Mouse (Mus musculus) ES-Bruce4 (cell line): Measurements from ENCODE around the gene Stom. TPM values are rescaled to one million over a fixed set of nuclear protein-coding genes. Genes with fewer than 3 reads are reported as not detected.

Source experiments
- H3K27ac ChIP-seq: 2 replicates; pipeline ENCODE4 v1.5.1; 2012; ENCODE audit warnings: low read length, inconsistent platforms; ENCODE audit not compliant: insufficient read depth
- H3K27me3 ChIP-seq: 2 replicates; pipeline ENCODE4 v1.6.1; 2012; ENCODE audit warnings: mild to moderate bottlenecking, low read length, inconsistent platforms; ENCODE audit not compliant: control insufficient read depth, poor library complexity, insufficient read depth, severe bottlenecking
- H3K36me3 ChIP-seq: 2 replicates; pipeline ENCODE4 v1.6.1; 2012; ENCODE audit warnings: inconsistent platforms, mild to moderate bottlenecking, low read length, moderate library complexity; ENCODE audit not compliant: control insufficient read depth, poor library complexity, insufficient read depth, severe bottlenecking
- H3K4me1 ChIP-seq: one replicate; pipeline ENCODE4 v1.8.1; 2011; ENCODE audit warnings: low read length; ENCODE audit not compliant: control insufficient read depth, insufficient read depth
- H3K4me3 ChIP-seq: 2 replicates; pipeline ENCODE4 v1.5.1; 2011; ENCODE audit warnings: low read depth, mild to moderate bottlenecking, low read length
- H3K9ac ChIP-seq: 2 replicates; pipeline ENCODE4 v1.6.1; 2012; ENCODE audit warnings: low read depth, mild to moderate bottlenecking, inconsistent platforms; ENCODE audit not compliant: poor library complexity, severe bottlenecking
- H3K9me3 ChIP-seq: replicated peaks from 2 replicates; pipeline ENCODE4 v1.6.1; 2012; ENCODE audit warnings: mild to moderate bottlenecking, low read length, inconsistent platforms; ENCODE audit not compliant: control insufficient read depth, poor library complexity, insufficient read depth, severe bottlenecking
- CTCF ChIP-seq: IDR thresholded peaks from one replicate; pipeline ENCODE4 v1.8.1; 2011; ENCODE audit warnings: low read depth, low read length
- EP300 ChIP-seq: IDR thresholded peaks from 2 replicates; pipeline ENCODE4 v1.6.1; 2011; ENCODE audit warnings: low read depth, low read length; ENCODE audit not compliant: insufficient read depth
- POLR2A ChIP-seq: IDR thresholded peaks from one replicate; pipeline ENCODE4 v1.8.1; 2011; ENCODE audit warnings: low read length; ENCODE audit not compliant: insufficient read depth
- polyA plus RNA-seq: library from polyadenylated mRNA; stranded (reverse); fragments of >200 nt; gene quantifications from 2 replicates; pipeline ENCODE4 v1.2.4, GENCODE M21; 2011; ENCODE audit warnings: low read depth; ENCODE audit not compliant: missing spikeins, insufficient read depth, insufficient read length

Gene Stom
- polyA plus RNA-seq, 1 experiment, result 17.9 TPM

DNA sequence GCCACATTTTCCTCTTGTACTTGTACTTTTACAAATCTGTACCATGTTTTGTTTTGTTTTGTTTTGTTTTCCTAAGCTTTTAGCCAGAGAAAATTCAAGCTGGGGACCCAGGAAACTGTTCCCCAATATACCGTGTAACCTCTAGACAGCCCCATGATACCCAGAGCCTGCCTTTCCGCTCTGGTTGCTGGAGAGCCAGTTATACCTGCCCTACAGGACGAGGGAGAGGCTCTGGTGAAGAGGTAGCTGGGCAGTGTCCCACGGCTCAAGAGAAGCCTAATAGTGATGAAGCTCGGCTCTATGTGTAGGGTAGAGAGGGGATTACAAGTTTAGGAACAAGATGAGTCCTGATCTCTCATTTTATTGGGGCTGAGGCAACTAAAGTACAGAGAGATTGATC is 51.6 kb downstream of the Stom start:
- Histone ChIP-seq H3K27me3 (0 out of 2 replicates have a peak, but pooled peaks cover 2% of the 10 kb centered on the region), H3K9ac (no peak overlapping the region), H3K4me1 (no peaks in the 10 kb centered on the region), H3K9me3 (no peaks in the 10 kb centered on the region), H3K36me3 (no peaks in the 10 kb centered on the region), H3K4me3 (no peak overlapping the region), H3K27ac (no peak overlapping the region)
- no peak for TF ChIP-seq CTCF
- no peak for TF ChIP-seq EP300
- TF ChIP-seq POLR2A, result no peak

DNA sequence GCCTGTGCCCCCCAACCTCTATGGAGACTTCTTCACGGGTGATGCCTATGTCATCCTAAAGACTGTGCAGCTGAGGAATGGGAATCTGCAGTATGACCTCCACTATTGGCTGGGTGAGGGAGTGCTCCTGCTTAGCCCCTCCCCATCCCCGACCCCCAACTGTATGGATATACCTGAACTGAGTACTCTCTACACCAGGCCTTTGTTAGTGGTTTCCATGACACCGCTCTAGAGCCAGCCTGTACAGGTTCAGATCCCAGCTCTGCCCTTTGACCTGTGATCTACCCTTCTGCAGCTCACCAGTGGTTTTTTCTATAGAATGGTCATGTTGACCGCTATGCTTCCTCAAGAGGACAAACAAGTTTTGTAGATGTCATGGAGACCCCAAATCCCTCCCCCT is 52.8 kb downstream of the Stom start:
- TF ChIP-seq CTCF (no peak), EP300 (no peak), POLR2A (no peak)
- Histone ChIP-seq H3K27me3 (0 out of 2 replicates have a peak, but pooled peaks cover 2% of the 10 kb centered on the region), H3K9ac (no peak overlapping the region), H3K9me3 (no peaks in the 10 kb centered on the region), H3K36me3 (no peaks in the 10 kb centered on the region), H3K4me1 (no peaks in the 10 kb centered on the region), H3K27ac (no peak overlapping the region), H3K4me3 (no peak overlapping the region)

DNA sequence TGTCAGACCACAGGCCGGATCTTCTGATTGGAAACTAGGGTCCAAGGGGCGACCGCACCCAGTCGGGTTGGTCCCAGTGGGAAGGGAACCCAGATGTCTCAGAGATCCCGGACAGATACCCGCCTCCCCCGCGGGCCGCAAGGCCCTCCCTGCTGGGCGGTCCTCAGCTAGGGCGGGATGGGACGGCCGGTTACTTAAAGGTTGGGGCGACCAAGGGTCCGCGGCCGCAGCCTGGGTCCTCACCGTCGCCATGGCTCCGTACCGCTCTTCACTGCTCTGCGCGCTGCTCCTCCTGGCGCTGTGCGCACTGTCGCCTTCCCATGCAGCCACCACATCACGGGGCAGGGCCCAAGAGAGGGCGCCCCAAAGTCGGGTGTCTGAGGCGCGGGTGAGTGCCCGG is 54.6 kb downstream of the Stom start:
- H3K9ac ChIP-seq, result peak overlapping the region; percentile 63
- H3K27me3 ChIP-seq, result 0 out of 2 replicates have a peak, but pooled peaks cover 2% of the 10 kb centered on the region

DNA sequence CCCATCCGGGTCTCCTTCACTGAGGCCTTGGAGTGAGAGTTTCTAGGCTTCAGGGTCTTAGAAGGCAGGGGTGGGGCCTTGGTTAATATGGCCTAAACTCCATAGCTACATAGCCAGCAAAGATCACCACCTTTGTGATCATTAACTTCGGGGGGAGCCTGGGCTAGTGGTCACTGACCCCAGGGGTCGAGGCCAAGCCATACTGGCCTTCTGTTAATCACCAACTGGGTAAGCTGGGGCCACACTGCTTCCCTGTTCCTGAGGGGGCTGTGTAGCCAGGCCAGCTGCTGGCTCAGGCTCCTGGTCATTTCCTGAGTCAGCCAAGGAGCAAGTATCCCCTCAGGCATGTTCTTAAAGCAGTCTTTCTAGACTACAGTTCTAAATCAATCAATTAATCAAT is 56.8 kb downstream of the Stom start:
- H3K9ac ChIP-seq, result no peak overlapping the region
- no peaks in the 10 kb centered on the region for H3K9me3 ChIP-seq
- H3K4me1 ChIP-seq, result no peaks in the 10 kb centered on the region
- 0 out of 2 replicates have a peak, but pooled peaks cover 2% of the 10 kb centered on the region for H3K27me3 ChIP-seq
- TF ChIP-seq EP300 (no peak), CTCF (no peak), POLR2A (no peak)
- H3K36me3 ChIP-seq, result no peaks in the 10 kb centered on the region
- no peak overlapping the region for H3K4me3 ChIP-seq
- no peak overlapping the region for H3K27ac ChIP-seq

More for the DNA sequence above, 54.6 kb downstream of the Stom start:
- Histone ChIP-seq H3K27ac (no peak overlapping the region), H3K36me3 (no peaks in the 10 kb centered on the region), H3K9me3 (no peaks in the 10 kb centered on the region), H3K4me1 (no peaks in the 10 kb centered on the region), H3K4me3 (peak overlapping the region; percentile 79)
- TF ChIP-seq EP300 (no peak), POLR2A (no peak), CTCF (no peak)

DNA sequence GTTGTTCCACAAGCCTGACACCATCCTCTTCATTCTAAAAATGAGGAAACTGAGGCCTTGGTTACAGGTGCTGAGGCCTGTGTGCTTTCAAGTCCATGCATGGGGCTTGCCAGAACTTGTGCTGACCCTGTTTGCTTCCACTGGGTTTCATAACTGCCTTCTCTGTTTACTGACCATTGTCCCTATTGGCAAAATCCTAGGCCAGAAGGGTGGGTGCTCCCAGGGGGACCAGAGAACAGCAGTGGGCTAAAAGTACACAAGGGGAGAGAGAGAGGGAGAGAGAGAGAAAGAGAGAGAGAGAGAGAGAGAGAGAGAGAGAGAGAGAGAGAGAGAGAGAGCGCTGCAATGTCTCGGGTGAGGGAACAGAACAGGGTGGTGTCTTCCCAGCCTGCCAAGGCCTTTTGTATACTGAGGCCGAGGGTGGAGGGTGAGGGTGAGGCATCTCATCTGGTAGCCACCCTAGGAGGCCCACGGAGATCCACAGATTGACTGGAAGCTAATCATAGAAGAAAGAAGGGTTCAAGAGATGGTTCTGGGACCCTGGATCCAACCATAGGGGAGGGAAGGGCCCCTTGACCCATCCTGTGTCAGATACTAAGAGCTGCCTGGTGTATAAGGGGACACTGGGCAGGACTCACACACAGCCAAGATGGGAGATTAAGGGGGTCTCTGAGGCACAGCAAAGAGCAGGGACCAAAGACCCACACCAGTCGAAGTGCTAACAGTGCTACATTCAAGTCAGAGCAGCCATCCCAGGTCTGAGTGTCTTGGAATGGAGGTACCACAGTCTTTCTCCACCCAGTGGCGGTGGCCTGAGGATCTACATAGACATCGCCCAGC is 58.2 kb downstream of the Stom start:
- H3K9ac ChIP-seq, result no peak overlapping the region
- no peaks in the 10 kb centered on the region for H3K36me3 ChIP-seq
- no peaks in the 10 kb centered on the region for H3K9me3 ChIP-seq
- H3K27me3 ChIP-seq, result 0 out of 2 replicates have a peak, but pooled peaks cover 2% of the 10 kb centered on the region
- no peaks in the 10 kb centered on the region for H3K4me1 ChIP-seq
- no peak overlapping the region for H3K4me3 ChIP-seq
- TF ChIP-seq CTCF (no peak), EP300 (no peak), POLR2A (no peak)
- H3K27ac ChIP-seq, result no peak overlapping the region

DNA sequence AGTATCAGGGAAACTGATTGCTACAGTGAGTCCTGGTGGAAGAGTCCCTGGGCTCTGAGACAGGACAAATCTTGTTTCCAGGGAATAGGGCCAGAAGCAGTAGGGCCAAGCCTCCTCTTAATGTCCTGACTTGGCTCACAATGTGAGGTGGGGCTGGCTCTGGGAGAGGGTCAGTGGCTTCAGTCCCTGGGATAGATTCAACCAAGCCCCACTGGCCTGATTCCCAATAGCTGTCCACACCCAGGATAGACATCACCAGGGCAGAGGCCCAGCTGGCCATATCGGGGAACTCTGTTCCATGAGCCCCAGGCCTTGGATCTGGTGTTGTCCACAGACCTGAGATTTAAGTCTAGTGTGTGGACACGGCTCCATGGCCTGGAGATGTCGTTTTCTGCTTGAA is 59.1 kb downstream of the Stom start:
- no peak for TF ChIP-seq POLR2A
- no peak for TF ChIP-seq EP300
- no peak for TF ChIP-seq CTCF
- Histone ChIP-seq H3K9ac (no peak overlapping the region), H3K4me1 (peaks cover 4% of the 10 kb centered on the region), H3K27me3 (0 out of 2 replicates have a peak, but pooled peaks cover 2% of the 10 kb centered on the region), H3K36me3 (no peaks in the 10 kb centered on the region), H3K9me3 (no peaks in the 10 kb centered on the region), H3K4me3 (no peak overlapping the region), H3K27ac (no peak overlapping the region)
